Mouse (Mus musculus): ENCODE measurements around the gene Cebpg. TPM values are rescaled to one million over a fixed set of nuclear protein-coding genes. Genes with fewer than 3 reads are reported as not detected.
A peak's percentile ranks its signal among the peaks of the same experiment; 100 is the strongest.

Cebpg gene
- polyA plus RNA-seq, 1 experiment from 2014 or later = 48.4 TPM

- no peak overlapping the region for H3K27ac ChIP-seq (ENCODE audit: low read length)
- no peak overlapping the region for H3K4me3 ChIP-seq (replicated peaks; ENCODE audit: low read length)
- H3K9me3 ChIP-seq (ENCODE audit: control insufficient read depth, low read length) = no peaks in the 10 kb centered on the region
- ATAC-seq = no peak
- H3K4me2 ChIP-seq (ENCODE audit: low read length) = no peak overlapping the region
- H3K9ac ChIP-seq (replicated peaks; ENCODE audit: low read depth, low read length) = no peak overlapping the region
- H3K4me1 ChIP-seq (replicated peaks; ENCODE audit: control insufficient read depth, insufficient read depth, low read length) = no peaks in the 10 kb centered on the region
- H3K36me3 ChIP-seq (ENCODE audit: control insufficient read depth, insufficient read depth) = peaks cover 13% of the 10 kb centered on the region
- H3K27me3 ChIP-seq (replicated peaks; ENCODE audit: control insufficient read depth, insufficient read depth, low read length) = no peaks in the 10 kb centered on the region
Measured at GRCm38 (mm10) chr7:35042209-35042554, 14.2 kb downstream of the Cebpg start.

GRCm38 (mm10) chr7:35041286-35042208 lies 14.8 kb downstream of the Cebpg start:
- no peak overlapping the region for H3K9ac ChIP-seq (replicated peaks; ENCODE audit: low read depth, low read length)
- ATAC-seq = no peak
- no peak overlapping the region for H3K4me2 ChIP-seq (ENCODE audit: low read length)
- no peak overlapping the region for H3K4me3 ChIP-seq (replicated peaks; ENCODE audit: low read length)
- H3K9me3 ChIP-seq (ENCODE audit: control insufficient read depth, low read length) = no peaks in the 10 kb centered on the region
- H3K4me1 ChIP-seq (replicated peaks; ENCODE audit: control insufficient read depth, insufficient read depth, low read length) = peaks cover 2% of the 10 kb centered on the region
- 64% methylated on average over 2 of the region's 2 CpGs for WGBS
- no peaks in the 10 kb centered on the region for H3K27me3 ChIP-seq (replicated peaks; ENCODE audit: control insufficient read depth, insufficient read depth, low read length)
- no peak overlapping the region for H3K27ac ChIP-seq (ENCODE audit: low read length)
- H3K36me3 ChIP-seq (ENCODE audit: control insufficient read depth, insufficient read depth) = peaks cover 13% of the 10 kb centered on the region

GRCm38 (mm10) chr7:35040176-35040972 lies 16.0 kb downstream of the Cebpg start:
- H3K4me3 ChIP-seq (replicated peaks; ENCODE audit: low read length) = no peak overlapping the region
- no peaks in the 10 kb centered on the region for H3K9me3 ChIP-seq (ENCODE audit: control insufficient read depth, low read length)
- 0 out of 2 replicates have a peak, but pooled peaks cover 4% of the 10 kb centered on the region for H3K36me3 ChIP-seq (ENCODE audit: control insufficient read depth, insufficient read depth)
- H3K9ac ChIP-seq (replicated peaks; ENCODE audit: low read depth, low read length) = no peak overlapping the region
- H3K4me2 ChIP-seq (ENCODE audit: low read length) = no peak overlapping the region
- ATAC-seq = no peak
- 94% methylated on average over 9 of the region's 9 CpGs for WGBS
- H3K27ac ChIP-seq (ENCODE audit: low read length) = no peak overlapping the region
- H3K27me3 ChIP-seq (replicated peaks; ENCODE audit: control insufficient read depth, insufficient read depth, low read length) = no peaks in the 10 kb centered on the region
- H3K4me1 ChIP-seq (replicated peaks; ENCODE audit: control insufficient read depth, insufficient read depth, low read length) = peaks cover 8% of the 10 kb centered on the region

GRCm38 (mm10) chr7:35037408-35037807 lies 19.0 kb downstream of the Cebpg start:
- H3K4me2 ChIP-seq (ENCODE audit: low read length) = no peak overlapping the region
- peaks cover 10% of the 10 kb centered on the region for H3K4me1 ChIP-seq (replicated peaks; ENCODE audit: control insufficient read depth, insufficient read depth, low read length)
- WGBS = 92% methylated on average over 6 of the region's 6 CpGs
- H3K4me3 ChIP-seq (replicated peaks; ENCODE audit: low read length) = no peak overlapping the region
- H3K36me3 ChIP-seq (ENCODE audit: control insufficient read depth, insufficient read depth) = no peaks in the 10 kb centered on the region
- H3K27me3 ChIP-seq (replicated peaks; ENCODE audit: control insufficient read depth, insufficient read depth, low read length) = no peaks in the 10 kb centered on the region
- ATAC-seq = no peak
- no peak overlapping the region for H3K9ac ChIP-seq (replicated peaks; ENCODE audit: low read depth, low read length)
- H3K9me3 ChIP-seq (ENCODE audit: control insufficient read depth, low read length) = no peaks in the 10 kb centered on the region
- H3K27ac ChIP-seq (ENCODE audit: low read length) = no peak overlapping the region

GRCm38 (mm10) chr7:35036266-35036731 lies 20.1 kb downstream of the Cebpg start:
- no peaks in the 10 kb centered on the region for H3K9me3 ChIP-seq (ENCODE audit: control insufficient read depth, low read length)
- H3K27ac ChIP-seq (ENCODE audit: low read length) = 0 out of 2 replicates have a peak overlapping the region, but pooled peaks have one; percentile 31
- ATAC-seq = peak; percentile 62
- H3K4me1 ChIP-seq (replicated peaks; ENCODE audit: control insufficient read depth, insufficient read depth, low read length) = peaks cover 10% of the 10 kb centered on the region
- no peaks in the 10 kb centered on the region for H3K27me3 ChIP-seq (replicated peaks; ENCODE audit: control insufficient read depth, insufficient read depth, low read length)
- H3K4me2 ChIP-seq (ENCODE audit: low read length) = no peak overlapping the region
- H3K4me3 ChIP-seq (replicated peaks; ENCODE audit: low read length) = no peak overlapping the region
- H3K9ac ChIP-seq (replicated peaks; ENCODE audit: low read depth, low read length) = 0 out of 2 replicates have a peak overlapping the region, but pooled peaks have one; percentile 5
- 45% methylated on average over 5 of the region's 5 CpGs for WGBS
- no peaks in the 10 kb centered on the region for H3K36me3 ChIP-seq (ENCODE audit: control insufficient read depth, insufficient read depth)

- ATAC-seq = no peak
- Histone ChIP-seq H3K27me3 (replicated peaks; ENCODE audit: control insufficient read depth, insufficient read depth, low read length) (no peaks in the 10 kb centered on the region), H3K36me3 (ENCODE audit: control insufficient read depth, insufficient read depth) (no peaks in the 10 kb centered on the region), H3K9ac (replicated peaks; ENCODE audit: low read depth, low read length) (no peak overlapping the region), H3K27ac (ENCODE audit: low read length) (0 out of 2 replicates have a peak overlapping the region, but pooled peaks have one; percentile 11), H3K9me3 (ENCODE audit: control insufficient read depth, low read length) (no peaks in the 10 kb centered on the region), H3K4me2 (ENCODE audit: low read length) (no peak overlapping the region), H3K4me3 (replicated peaks; ENCODE audit: low read length) (no peak overlapping the region), H3K4me1 (replicated peaks; ENCODE audit: control insufficient read depth, insufficient read depth, low read length) (peaks cover 10% of the 10 kb centered on the region)
- WGBS = 82% methylated on average over 4 of the region's 4 CpGs
Measured at GRCm38 (mm10) chr7:35035565-35035964, 20.8 kb downstream of the Cebpg start.

- H3K9ac ChIP-seq (replicated peaks; ENCODE audit: low read depth, low read length) = no peak overlapping the region
- no peak overlapping the region for H3K4me3 ChIP-seq (replicated peaks; ENCODE audit: low read length)
- H3K4me2 ChIP-seq (ENCODE audit: low read length) = no peak overlapping the region
- 0 out of 2 replicates have a peak overlapping the region, but pooled peaks have one; percentile 11 for H3K27ac ChIP-seq (ENCODE audit: low read length)
- no peaks in the 10 kb centered on the region for H3K27me3 ChIP-seq (replicated peaks; ENCODE audit: control insufficient read depth, insufficient read depth, low read length)
- no peak for ATAC-seq
- peaks cover 10% of the 10 kb centered on the region for H3K4me1 ChIP-seq (replicated peaks; ENCODE audit: control insufficient read depth, insufficient read depth, low read length)
- WGBS = 68% methylated on average over 6 of the region's 6 CpGs
- no peaks in the 10 kb centered on the region for H3K36me3 ChIP-seq (ENCODE audit: control insufficient read depth, insufficient read depth)
- H3K9me3 ChIP-seq (ENCODE audit: control insufficient read depth, low read length) = no peaks in the 10 kb centered on the region
Measured at GRCm38 (mm10) chr7:35035141-35035553, 21.2 kb downstream of the Cebpg start.

- 69% methylated on average over 6 of the region's 6 CpGs for WGBS
- H3K4me3 ChIP-seq (replicated peaks; ENCODE audit: low read length) = no peak overlapping the region
- no peak for ATAC-seq
Measured at GRCm38 (mm10) chr7:35030567-35030966, 25.8 kb downstream of the Cebpg start.

GRCm38 (mm10) chr7:35029648-35030047 lies 26.7 kb downstream of the Cebpg start:
- Histone ChIP-seq H3K4me3 (replicated peaks; ENCODE audit: low read length) (no peak overlapping the region), H3K4me2 (ENCODE audit: low read length) (no peak overlapping the region), H3K27ac (ENCODE audit: low read length) (no peak overlapping the region), H3K9me3 (ENCODE audit: control insufficient read depth, low read length) (no peaks in the 10 kb centered on the region), H3K27me3 (replicated peaks; ENCODE audit: control insufficient read depth, insufficient read depth, low read length) (no peaks in the 10 kb centered on the region), H3K9ac (replicated peaks; ENCODE audit: low read depth, low read length) (no peak overlapping the region), H3K4me1 (replicated peaks; ENCODE audit: control insufficient read depth, insufficient read depth, low read length) (no peaks in the 10 kb centered on the region; the same call in 1 of the 2 replicates), H3K36me3 (ENCODE audit: control insufficient read depth, insufficient read depth) (no peaks in the 10 kb centered on the region)
- WGBS = 81% methylated on average over 3 of the region's 3 CpGs
- no peak for ATAC-seq

More at GRCm38 (mm10) chr7:35030567-35030966, 25.8 kb downstream of the Cebpg start:
- H3K36me3 ChIP-seq (ENCODE audit: control insufficient read depth, insufficient read depth) = no peaks in the 10 kb centered on the region
- H3K27me3 ChIP-seq (replicated peaks; ENCODE audit: control insufficient read depth, insufficient read depth, low read length) = no peaks in the 10 kb centered on the region
- H3K9ac ChIP-seq (replicated peaks; ENCODE audit: low read depth, low read length) = no peak overlapping the region
- H3K27ac ChIP-seq (ENCODE audit: low read length) = no peak overlapping the region
- H3K4me1 ChIP-seq (replicated peaks; ENCODE audit: control insufficient read depth, insufficient read depth, low read length) = peaks cover 4% of the 10 kb centered on the region; the same call in 1 of the 2 replicates
- H3K4me2 ChIP-seq (ENCODE audit: low read length) = no peak overlapping the region
- no peaks in the 10 kb centered on the region for H3K9me3 ChIP-seq (ENCODE audit: control insufficient read depth, low read length)

All from forebrain, embryonic 16.5 days (tissue).